Mouse (Mus musculus) left cerebral cortex, postnatal 36 days (tissue): Measurements from ENCODE around the gene Lamtor1. TPM values are rescaled to one million over a fixed set of nuclear protein-coding genes. Genes with fewer than 3 reads are reported as not detected.

Experiments
- DNase-seq, 2 experiments: peaks; one replicate each; pipeline ENCODE4 v3.0.0; 2021 to 2022; ENCODE audit warnings: low spot score in 2 of 2, mixed read lengths in 1 of 2
- intact Hi-C: fragments of 180-260 bp; cut with DNase I; formaldehyde crosslinking; loops from one replicate; pipeline ENCODE4 v1.15.1; 2025
- total RNA-seq, 2 experiments: library from RNA; stranded (reverse); gene quantifications; 2 replicates each; pipeline ENCODE4 v1.2.3; 2021

The Lamtor1 gene
- 100 to 1,000 TPM in 1 of 2 experiments, 10 to 100 TPM in 1; 98.0 to 105 TPM for total RNA-seq

GRCm38 (mm10) chr7:101905561-101906286 is at the start of gene Lamtor1:
Gene Lamtor1, plus strand, starts transcription at chr7:101905904.
- peak; percentile 100 for DNase-seq
- intact Hi-C loops = loop anchor here (1.0 kb wide), 2 partner anchors 9 to 28 kb away; partner anchors contain the start of gene Lrrc51

- intact Hi-C loops = no loop called here
- DNase-seq = no peak
Observed at GRCm38 (mm10) chr7:101857094-101857493, 48.6 kb upstream of the Lamtor1 start, which contains the start of gene Folr2. Gene Folr2, minus strand, starts transcription at chr7:101857194.

- DNase-seq = no peak
- intact Hi-C loops = no loop called here
Observed at GRCm38 (mm10) chr7:101858362-101858761, 47.3 kb upstream of the Lamtor1 start.

GRCm38 (mm10) chr7:101860978-101861377 is 44.7 kb upstream of the Lamtor1 start:
- intact Hi-C loops = no loop called here
- no peak for DNase-seq

DNA sequence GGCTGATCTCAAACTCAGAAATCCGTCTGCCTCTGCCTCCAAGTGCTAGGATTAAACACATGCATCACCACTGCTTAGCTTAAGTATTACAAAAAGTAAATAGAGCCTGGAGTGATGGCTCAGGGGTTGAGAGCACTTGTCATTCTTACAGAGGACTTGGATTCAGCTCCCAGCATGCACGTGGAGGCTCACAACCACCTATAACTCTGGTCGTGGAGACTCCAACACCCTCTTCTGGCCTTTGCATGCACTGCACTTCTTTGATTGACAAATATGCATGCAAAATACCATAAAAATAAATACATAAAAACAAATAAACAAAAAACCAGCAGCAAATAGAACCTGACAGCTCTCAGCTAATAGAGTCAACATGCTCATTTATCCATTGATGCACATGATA is 43.4 kb upstream of the Lamtor1 start:
- intact Hi-C loops = no loop called here

DNA sequence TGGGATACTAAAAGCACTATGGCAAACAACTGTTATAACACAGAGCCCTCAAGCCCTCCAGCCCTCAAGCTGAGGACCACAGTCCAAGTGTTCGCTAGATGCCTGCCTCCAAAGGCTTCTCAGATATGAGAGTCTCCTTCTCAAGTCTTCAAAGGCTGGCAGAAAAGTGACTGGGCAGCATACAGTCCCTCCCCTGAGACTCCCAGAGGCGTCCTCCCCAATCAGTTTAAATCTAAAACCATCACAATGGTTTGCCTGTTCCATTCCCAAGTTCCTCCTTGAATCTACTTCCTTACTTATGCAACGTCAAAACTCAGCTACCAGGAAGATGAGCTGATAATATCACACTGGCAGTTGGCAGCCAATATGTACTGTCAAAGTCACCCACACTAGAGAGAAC is 42.3 kb upstream of the Lamtor1 start, which contains the start of gene Anapc15:
Anapc15 (plus strand) TSS at position 301 of the 400 bp plus-strand sequence.
- no peak for DNase-seq
- intact Hi-C loops = no loop called here

More for the DNA sequence above, 43.4 kb upstream of the Lamtor1 start:
- DNase-seq = no peak

DNA sequence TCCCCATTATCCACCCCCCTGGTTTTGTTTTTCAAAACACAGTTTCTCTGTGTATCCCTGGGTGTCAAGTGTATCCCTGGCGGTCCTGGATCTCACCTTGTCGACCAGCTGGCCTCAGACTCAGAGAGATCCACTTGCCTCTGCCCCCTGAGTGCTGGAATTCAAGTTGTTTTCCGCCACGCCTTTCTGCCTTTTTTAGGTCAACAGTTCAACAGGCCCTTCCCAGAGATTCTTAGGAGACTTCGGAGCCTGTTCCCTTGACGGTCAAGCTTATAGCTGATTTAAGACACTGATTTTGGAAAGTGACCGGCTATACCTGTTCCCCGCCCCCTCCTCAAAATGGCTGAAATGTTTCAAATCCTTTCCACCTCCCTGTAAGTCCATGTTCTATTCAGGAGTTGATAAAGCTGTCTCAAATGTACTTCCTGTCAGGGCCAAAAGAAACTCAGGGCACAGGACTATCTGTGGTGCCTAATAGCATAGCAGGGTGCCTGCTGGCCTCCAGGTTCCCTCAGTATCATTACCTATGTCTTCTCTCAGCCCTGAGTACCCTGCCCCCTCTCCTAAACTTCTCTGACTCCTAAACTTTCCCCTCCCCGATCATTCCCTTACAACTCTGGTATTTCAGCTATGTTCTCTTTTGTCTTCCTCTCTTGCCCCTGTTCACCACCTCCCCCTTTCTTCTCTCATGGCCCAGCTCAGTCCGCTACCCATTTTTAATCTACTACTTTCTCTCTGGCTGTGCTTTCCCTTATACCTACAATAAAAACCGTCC is 39.0 kb upstream of the Lamtor1 start:
- intact Hi-C loops = no loop called here
- no peak for DNase-seq

GRCm38 (mm10) chr7:101867482-101867881 is 38.2 kb upstream of the Lamtor1 start:
- intact Hi-C loops = no loop called here

DNA sequence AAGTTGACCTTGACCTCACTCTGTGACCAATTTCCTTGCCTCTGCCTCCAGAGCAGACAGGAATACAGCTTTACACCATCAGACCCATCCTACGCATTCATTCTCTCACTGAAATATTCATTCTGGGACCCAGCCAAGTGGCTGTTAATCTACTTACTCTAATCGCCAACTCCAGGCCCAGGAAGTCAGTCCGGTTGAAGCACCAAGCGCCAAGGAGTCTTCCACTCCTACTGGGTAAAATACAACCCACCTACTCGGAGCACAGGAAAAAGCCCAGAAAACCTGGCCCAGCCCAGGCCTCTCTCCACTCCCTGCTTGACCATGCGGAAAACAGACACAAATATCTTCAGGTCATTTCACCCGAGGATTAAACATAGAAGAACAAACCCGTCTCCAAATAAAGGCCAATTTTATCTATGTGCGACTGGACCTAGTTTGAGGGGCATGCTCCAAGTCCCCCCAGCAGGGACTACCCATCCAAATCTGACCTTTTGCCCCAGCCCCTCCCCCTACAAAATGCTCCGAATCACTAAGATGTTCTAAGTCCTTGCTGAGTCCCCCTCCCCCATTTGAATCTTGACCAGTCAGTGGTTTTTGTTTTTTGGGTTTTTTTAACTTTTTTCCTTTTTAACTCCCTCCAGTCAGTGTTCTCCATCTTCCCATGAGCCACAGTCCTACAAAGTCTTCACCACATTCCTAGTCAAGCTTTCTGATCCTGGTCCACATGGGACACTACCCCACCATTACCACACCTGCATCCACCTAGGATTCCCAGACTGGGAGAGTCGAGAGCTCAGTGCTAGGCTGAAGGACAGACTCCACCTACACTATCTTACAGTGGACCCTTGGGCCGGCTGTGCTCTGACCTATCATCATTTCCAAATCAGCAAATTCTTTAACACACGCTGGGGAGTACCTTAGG is 37.2 kb upstream of the Lamtor1 start:
- DNase-seq = no peak
- intact Hi-C loops = no loop called here

More at GRCm38 (mm10) chr7:101867482-101867881, 38.2 kb upstream of the Lamtor1 start:
- no peak for DNase-seq

DNA sequence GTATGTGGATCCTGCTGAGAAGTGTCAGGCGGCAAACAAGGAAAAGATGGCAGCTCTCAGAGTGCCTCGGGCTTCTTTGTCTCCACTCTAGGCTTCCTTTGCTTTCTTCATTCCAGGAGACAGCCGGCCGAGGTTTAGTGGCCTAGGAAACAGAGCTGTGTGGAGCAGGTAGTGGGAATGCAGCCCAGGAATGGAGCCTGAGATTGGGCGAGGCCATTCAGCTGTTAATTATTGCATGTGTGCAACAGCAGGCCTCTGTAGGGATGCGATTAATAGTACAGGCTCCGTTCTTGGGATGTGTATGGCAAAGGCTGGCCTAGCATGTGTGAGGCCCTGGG is 36.6 kb upstream of the Lamtor1 start:
- no peak for DNase-seq
- intact Hi-C loops = no loop called here

DNA sequence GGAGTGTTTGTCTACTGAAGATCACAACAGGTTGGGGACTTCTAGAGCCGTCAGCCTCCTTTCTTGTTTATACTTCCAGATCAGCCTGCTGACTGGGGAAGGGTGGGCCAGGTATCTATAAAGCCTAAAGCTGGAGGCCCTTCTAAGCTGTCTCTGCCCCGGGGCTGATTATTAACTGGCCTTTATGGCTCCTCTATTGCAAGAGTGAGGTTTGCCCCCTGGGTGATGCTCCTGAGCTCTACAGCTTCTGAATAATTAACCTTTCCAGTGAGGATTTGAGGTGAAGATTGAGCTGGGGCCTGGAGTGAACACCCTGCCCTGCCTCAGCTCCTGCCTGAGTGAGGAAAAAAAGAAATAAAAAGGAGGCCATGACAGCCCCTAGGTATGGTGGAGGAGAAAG is 35.1 kb upstream of the Lamtor1 start, which contains the start of gene Folr1:
Folr1 (minus strand) TSS at position 160 of the 400 bp plus-strand sequence.
- intact Hi-C loops = no loop called here
- no peak for DNase-seq

DNA sequence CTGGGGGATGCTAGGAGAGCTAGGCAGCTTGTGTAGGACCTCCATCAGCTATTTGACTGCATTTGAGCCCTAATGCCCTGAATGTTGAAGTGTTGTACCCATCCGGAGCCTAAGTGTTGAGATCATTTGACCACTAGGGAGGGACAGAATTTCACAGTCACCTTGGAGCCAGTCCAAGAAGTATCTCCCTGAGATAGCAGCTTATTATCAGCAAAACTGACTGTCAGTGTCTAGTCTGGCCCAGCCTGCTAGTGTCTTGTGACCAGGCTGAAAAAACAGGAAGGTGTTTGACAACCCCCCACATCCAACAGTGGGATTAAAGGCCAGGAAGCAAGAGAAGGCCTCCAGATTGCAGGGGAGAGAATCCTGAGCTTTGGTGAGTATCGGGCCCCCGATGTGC is 34.4 kb upstream of the Lamtor1 start:
- no peak for DNase-seq
- intact Hi-C loops = no loop called here

- no peak for DNase-seq
- intact Hi-C loops = no loop called here
Observed at GRCm38 (mm10) chr7:101875978-101876377, 29.7 kb upstream of the Lamtor1 start.

- intact Hi-C loops = no loop called here
- DNase-seq = no peak
Observed at GRCm38 (mm10) chr7:101880855-101881254, 24.8 kb upstream of the Lamtor1 start.

DNA sequence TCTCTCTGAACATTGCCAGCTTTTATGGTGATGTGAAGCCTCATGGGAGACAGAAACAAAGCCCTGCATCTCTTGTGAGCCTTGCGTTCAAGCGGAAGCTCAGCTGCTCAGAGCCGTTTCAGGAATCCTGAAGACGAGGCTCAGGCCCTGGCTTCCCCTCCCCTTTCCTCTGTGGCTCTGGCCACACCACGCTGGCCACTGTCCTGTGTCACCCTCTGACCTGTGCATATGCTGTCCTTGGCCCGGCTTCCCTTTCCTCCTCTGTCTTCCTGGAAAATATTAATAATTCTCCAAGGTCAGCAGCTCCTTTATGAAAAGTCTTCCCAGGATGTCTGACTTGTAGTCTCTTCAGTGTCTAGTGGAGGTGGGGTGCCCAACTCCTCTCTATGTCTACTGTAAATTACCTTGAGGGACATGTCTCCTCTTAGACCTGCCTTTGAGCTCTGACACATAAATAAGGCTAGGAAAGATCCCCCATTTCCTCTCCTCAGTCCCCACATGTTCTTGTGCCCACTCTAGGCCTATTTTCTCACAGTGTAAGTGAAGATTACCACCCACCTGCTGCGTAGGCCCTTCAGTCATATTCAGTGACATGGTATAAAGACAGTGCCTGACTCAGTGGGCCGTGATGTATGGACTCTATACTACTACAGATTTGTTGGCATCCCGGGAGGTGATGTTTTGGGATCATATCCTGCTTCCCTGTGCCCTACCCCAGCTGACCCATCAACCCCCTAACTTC is 23.1 kb upstream of the Lamtor1 start:
- intact Hi-C loops = no loop called here
- peak in 1 of 2 experiments; percentile 22 for DNase-seq

DNA sequence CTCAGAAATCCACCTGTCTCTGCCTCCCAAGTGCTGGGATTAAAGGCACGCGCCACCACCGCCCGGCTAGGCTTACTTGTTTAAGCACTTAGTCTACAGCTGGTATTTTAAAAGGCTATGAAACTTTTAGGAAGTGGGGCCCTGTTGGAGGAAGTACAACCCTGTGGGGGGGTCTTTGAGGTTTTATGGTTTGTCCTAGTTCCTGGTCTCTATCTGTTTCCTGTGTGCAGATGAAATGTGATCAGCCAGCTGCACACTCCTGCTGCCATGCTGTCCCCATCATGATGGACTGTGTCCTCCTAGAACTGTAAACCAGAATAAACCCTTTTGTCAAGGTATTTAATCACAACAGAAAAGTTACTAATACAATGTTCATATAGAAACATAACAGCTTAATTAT is 21.5 kb upstream of the Lamtor1 start:
- DNase-seq = no peak
- intact Hi-C loops = no loop called here

DNA sequence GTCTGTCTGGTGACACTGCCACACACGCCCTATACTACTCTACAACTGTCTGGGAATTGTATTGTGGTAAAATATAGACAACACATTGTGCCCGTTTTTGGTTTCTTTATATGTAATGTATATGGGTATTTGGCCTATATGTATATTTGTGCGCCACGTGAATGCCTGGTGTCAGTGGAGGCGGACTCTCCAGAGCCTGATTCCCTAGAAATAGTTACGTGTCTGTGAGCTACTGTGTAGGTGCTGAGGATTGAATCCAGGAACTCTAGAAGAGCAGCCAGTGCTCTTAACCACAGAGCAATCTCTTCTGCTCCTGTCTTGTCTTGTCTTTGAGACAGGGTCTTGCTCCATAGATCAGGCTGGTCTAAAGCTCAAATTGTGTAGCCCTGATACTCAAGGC is 19.4 kb upstream of the Lamtor1 start:
- DNase-seq = no peak
- intact Hi-C loops = no loop called here

DNA sequence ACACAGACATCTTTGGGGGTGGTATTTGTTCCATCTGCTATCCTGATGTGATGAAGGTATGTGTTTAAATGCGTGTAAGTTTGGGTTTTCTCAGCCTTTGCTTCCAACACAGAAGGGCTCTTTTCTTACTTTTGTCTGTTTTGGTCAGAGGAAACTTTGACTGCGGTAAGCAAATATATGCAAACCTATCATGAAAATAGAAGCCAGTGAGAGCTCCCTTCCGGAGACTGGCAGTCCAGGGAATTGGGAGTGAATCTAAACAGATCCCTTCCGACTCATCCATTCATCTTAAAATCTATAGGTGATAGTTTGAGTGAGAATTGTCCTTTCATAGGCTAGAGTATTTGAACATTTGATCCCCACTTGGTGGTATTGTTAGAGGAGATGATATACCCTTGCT is 17.2 kb upstream of the Lamtor1 start:
- no peak for DNase-seq
- intact Hi-C loops = no loop called here

- intact Hi-C loops = loop anchor here (1.0 to 5.0 kb wide), 3 partner anchors 10 to 233 kb away; partner anchors contain the start of genes Clpb, Inppl1 and Lamtor1
- DNase-seq = no peak
Observed at GRCm38 (mm10) chr7:101895695-101896094, 10.0 kb upstream of the Lamtor1 start.
